Mouse (Mus musculus): ENCODE results near the gene Grin2a. TPM values are rescaled to one million over a fixed set of nuclear protein-coding genes. Genes with fewer than 3 reads are reported as not detected.

The Grin2a gene
- polyA plus RNA-seq, 1 experiment from 2014 or later, result 2.9 TPM

- H3K9ac ChIP-seq, result no peak overlapping the region
- H3K4me2 ChIP-seq (replicated peaks), result no peak overlapping the region
- WGBS, result 80% methylated on average over 7 of the region's 7 CpGs
- no peak overlapping the region for H3K4me3 ChIP-seq
- no peaks in the 10 kb centered on the region for H3K4me1 ChIP-seq
- no peaks in the 10 kb centered on the region for H3K36me3 ChIP-seq
- H3K27ac ChIP-seq, result no peak overlapping the region
- H3K27me3 ChIP-seq, result no peaks in the 10 kb centered on the region
- ATAC-seq (ENCODE audit: low FRiP score), result no peak
- no peaks in the 10 kb centered on the region for H3K9me3 ChIP-seq (replicated peaks)
Measured at GRCm38 (mm10) chr16:9725578-9726113, 269.7 kb downstream of the Grin2a start.

GRCm38 (mm10) chr16:9711398-9711797 is 284.0 kb downstream of the Grin2a start:
- H3K9me3 ChIP-seq (replicated peaks), result no peaks in the 10 kb centered on the region; the same call in 1 of the 2 replicates
- H3K27me3 ChIP-seq, result no peaks in the 10 kb centered on the region
- H3K36me3 ChIP-seq, result no peaks in the 10 kb centered on the region
- H3K9ac ChIP-seq, result no peak overlapping the region
- 88% methylated on average over 2 of the region's 2 CpGs for WGBS
- no peak overlapping the region for H3K27ac ChIP-seq
- no peaks in the 10 kb centered on the region for H3K4me1 ChIP-seq
- no peak overlapping the region for H3K4me2 ChIP-seq (replicated peaks)
- no peak overlapping the region for H3K4me3 ChIP-seq
- ATAC-seq (ENCODE audit: low FRiP score), result no peak

GRCm38 (mm10) chr16:9709921-9710320 is 285.4 kb downstream of the Grin2a start:
- 73% methylated on average over 2 of the region's 2 CpGs for WGBS
- no peak for ATAC-seq (ENCODE audit: low FRiP score)

GRCm38 (mm10) chr16:9697141-9697540 is 298.2 kb downstream of the Grin2a start:
- H3K27me3 ChIP-seq, result no peaks in the 10 kb centered on the region
- no peaks in the 10 kb centered on the region for H3K9me3 ChIP-seq (replicated peaks)
- H3K4me2 ChIP-seq (replicated peaks), result no peak overlapping the region
- no peaks in the 10 kb centered on the region for H3K36me3 ChIP-seq
- no peaks in the 10 kb centered on the region for H3K4me1 ChIP-seq
- 76% methylated on average over 2 of the region's 2 CpGs for WGBS
- H3K4me3 ChIP-seq, result no peak overlapping the region
- no peak overlapping the region for H3K9ac ChIP-seq
- no peak overlapping the region for H3K27ac ChIP-seq
- ATAC-seq (ENCODE audit: low FRiP score), result no peak

More at GRCm38 (mm10) chr16:9709921-9710320, 285.4 kb downstream of the Grin2a start:
- Histone ChIP-seq H3K36me3 (no peaks in the 10 kb centered on the region), H3K4me3 (no peak overlapping the region), H3K9me3 (replicated peaks) (no peaks in the 10 kb centered on the region; the same call in 1 of the 2 replicates), H3K27me3 (no peaks in the 10 kb centered on the region), H3K4me1 (no peaks in the 10 kb centered on the region), H3K4me2 (replicated peaks) (no peak overlapping the region), H3K27ac (no peak overlapping the region), H3K9ac (no peak overlapping the region)

DNA sequence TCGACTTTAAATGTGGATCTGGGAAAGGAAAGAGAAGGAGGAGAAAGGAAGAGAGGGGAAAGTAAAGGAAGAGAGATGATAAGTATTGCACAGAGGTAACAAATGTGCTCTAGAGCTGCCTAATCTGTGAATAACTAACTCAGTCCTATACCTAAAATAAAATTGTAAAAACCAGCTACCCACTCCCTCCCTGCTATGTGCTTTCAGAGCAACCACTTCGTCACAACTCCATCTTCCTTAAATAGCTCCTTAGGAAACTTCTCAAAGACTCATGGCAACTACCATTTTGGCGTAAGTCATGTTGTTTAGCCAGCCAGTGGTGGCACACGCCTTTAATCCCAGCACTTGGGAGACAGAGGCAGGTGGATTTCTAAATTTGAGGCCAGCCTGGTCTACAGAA is 301.3 kb downstream of the Grin2a start:
- H3K4me2 ChIP-seq (replicated peaks), result no peak overlapping the region
- no peaks in the 10 kb centered on the region for H3K4me1 ChIP-seq
- no peaks in the 10 kb centered on the region for H3K36me3 ChIP-seq
- 89% methylated on average over 4 of the region's 4 CpGs for WGBS
- H3K9me3 ChIP-seq (replicated peaks), result no peaks in the 10 kb centered on the region
- no peak for ATAC-seq (ENCODE audit: low FRiP score)
- no peaks in the 10 kb centered on the region for H3K27me3 ChIP-seq
- no peak overlapping the region for H3K27ac ChIP-seq
- H3K4me3 ChIP-seq, result no peak overlapping the region
- no peak overlapping the region for H3K9ac ChIP-seq

DNA sequence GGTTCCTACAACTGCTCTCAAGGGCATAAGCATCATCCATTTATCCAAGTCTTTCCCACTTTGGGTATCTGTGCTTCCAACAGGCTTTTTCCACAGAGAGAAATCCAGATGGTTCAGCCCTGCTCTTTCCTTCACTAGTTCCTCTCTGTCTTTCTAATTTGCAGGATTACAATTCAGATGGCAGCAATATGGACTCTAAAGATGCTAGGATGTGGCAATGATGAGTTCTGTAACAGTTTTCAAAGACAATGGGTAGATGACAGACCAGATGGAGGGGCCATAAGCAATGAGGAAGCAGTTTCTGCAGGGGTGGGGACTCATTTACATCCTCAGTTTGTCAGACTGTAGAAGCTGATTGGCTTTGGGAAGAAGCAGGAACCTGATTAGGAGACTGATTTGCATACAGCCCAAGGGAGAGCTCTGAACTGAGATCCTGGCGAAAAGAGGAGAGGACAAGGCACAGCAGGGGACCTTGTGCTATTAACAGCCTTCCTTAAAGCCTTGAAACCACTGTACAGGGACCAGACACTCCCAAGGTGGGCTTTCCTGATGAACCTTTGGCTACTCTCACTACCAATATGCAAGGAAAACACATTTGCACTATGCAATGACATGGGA is 306.7 kb downstream of the Grin2a start:
- Histone ChIP-seq H3K4me1 (no peaks in the 10 kb centered on the region), H3K27me3 (no peaks in the 10 kb centered on the region), H3K27ac (no peak overlapping the region), H3K36me3 (no peaks in the 10 kb centered on the region), H3K9ac (no peak overlapping the region), H3K4me3 (no peak overlapping the region), H3K4me2 (replicated peaks) (no peak overlapping the region), H3K9me3 (replicated peaks) (no peaks in the 10 kb centered on the region)
- ATAC-seq (ENCODE audit: low FRiP score), result no peak
- 6% methylated on average over 1 of the region's 1 CpGs for WGBS

DNA sequence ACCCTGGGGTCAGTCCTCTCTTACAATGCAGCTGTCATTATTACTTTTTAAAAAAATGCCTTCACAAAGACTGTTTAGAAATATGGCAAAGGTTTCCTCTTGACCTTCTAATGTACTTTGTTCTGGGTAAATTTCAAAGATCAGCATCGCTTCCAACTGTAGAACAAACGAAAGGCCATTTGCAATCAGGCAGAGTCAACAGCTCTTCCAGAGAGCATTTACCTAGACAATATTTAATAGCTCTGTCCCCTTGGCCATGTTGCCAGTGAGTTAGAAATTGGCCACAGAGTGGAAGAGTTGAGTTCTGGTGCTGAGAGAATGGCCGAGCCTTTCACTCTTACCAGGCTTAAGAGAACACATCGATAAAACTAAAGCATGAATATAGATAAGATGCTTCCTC is 314.8 kb downstream of the Grin2a start:
- ATAC-seq (ENCODE audit: low FRiP score), result no peak
- H3K36me3 ChIP-seq, result no peaks in the 10 kb centered on the region
- peaks cover 5% of the 10 kb centered on the region for H3K4me1 ChIP-seq
- H3K4me3 ChIP-seq, result no peak overlapping the region
- H3K9me3 ChIP-seq (replicated peaks), result no peaks in the 10 kb centered on the region
- no peak overlapping the region for H3K4me2 ChIP-seq (replicated peaks)
- no peaks in the 10 kb centered on the region for H3K27me3 ChIP-seq
- no peak overlapping the region for H3K27ac ChIP-seq
- 84% methylated on average over 4 of the region's 4 CpGs for WGBS
- no peak overlapping the region for H3K9ac ChIP-seq

- no peak for ATAC-seq (ENCODE audit: low FRiP score)
- H3K27ac ChIP-seq, result no peak overlapping the region
Measured at GRCm38 (mm10) chr16:9679994-9680393, 315.4 kb downstream of the Grin2a start.

GRCm38 (mm10) chr16:9678750-9679149 is 316.6 kb downstream of the Grin2a start:
- H3K36me3 ChIP-seq, result no peaks in the 10 kb centered on the region
- H3K4me1 ChIP-seq, result peaks cover 5% of the 10 kb centered on the region
- H3K9ac ChIP-seq, result no peak overlapping the region
- ATAC-seq (ENCODE audit: low FRiP score), result no peak
- no peaks in the 10 kb centered on the region for H3K9me3 ChIP-seq (replicated peaks)
- no peak overlapping the region for H3K4me2 ChIP-seq (replicated peaks)
- H3K27me3 ChIP-seq, result no peaks in the 10 kb centered on the region
- H3K27ac ChIP-seq, result no peak overlapping the region
- WGBS, result 63% methylated on average over 7 of the region's 7 CpGs
- no peak overlapping the region for H3K4me3 ChIP-seq

More at GRCm38 (mm10) chr16:9679994-9680393, 315.4 kb downstream of the Grin2a start:
- no peak overlapping the region for H3K4me2 ChIP-seq (replicated peaks)
- 53% methylated on average over 5 of the region's 5 CpGs for WGBS
- H3K4me3 ChIP-seq, result no peak overlapping the region
- H3K36me3 ChIP-seq, result no peaks in the 10 kb centered on the region
- peaks cover 5% of the 10 kb centered on the region for H3K4me1 ChIP-seq
- H3K9me3 ChIP-seq (replicated peaks), result no peaks in the 10 kb centered on the region
- H3K27me3 ChIP-seq, result no peaks in the 10 kb centered on the region
- no peak overlapping the region for H3K9ac ChIP-seq

DNA sequence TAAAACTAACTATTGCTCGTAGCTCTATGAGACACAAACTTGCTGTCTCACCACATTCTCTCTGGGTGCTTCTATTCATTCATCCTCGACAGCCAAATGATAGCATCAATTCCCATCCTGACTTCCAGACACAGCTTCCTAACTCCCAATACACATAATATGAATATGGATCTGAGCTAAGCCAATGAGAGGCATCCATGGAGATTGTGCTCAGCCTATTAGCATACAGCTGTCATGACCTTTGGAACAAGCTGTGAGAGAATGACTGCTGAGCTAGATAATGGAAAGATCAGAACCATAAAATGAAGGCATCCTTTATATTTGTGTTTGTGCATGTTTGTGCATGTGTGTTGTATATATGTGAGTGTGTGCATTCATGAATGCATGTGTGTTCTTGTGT is 323.0 kb downstream of the Grin2a start:
- Histone ChIP-seq H3K4me3 (no peak overlapping the region), H3K9ac (no peak overlapping the region), H3K9me3 (replicated peaks) (no peaks in the 10 kb centered on the region), H3K4me2 (replicated peaks) (no peak overlapping the region), H3K36me3 (no peaks in the 10 kb centered on the region), H3K4me1 (peaks cover 4% of the 10 kb centered on the region), H3K27me3 (no peaks in the 10 kb centered on the region), H3K27ac (peak overlapping the region; percentile 5; the same call in 1 of the 2 replicates)
- 37% methylated on average over 2 of the region's 2 CpGs for WGBS
- ATAC-seq (ENCODE audit: low FRiP score), result peak; percentile 89

DNA sequence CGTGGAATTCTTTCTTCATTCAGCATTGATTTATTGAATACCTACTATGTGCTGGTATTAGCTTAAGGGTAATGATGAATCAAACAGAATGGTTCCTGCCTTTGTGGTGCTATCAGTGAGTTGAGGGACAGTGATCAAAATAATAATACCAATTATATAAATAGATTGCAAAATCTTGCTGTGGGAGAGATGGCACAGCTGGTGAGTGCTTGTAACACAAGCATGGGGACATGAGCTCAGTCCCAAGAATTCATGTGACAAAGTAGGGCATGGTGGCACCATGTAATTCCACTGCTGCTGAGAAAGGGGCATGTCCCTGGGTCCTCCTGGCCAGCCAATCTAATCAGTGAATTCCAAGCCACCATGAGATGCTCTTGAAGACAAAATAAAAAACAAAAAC is 324.1 kb downstream of the Grin2a start:
- H3K27me3 ChIP-seq, result no peaks in the 10 kb centered on the region
- no peak overlapping the region for H3K9ac ChIP-seq
- H3K4me2 ChIP-seq (replicated peaks), result no peak overlapping the region
- no peak for ATAC-seq (ENCODE audit: low FRiP score)
- H3K27ac ChIP-seq, result no peak overlapping the region
- 94% methylated on average over 1 of the region's 1 CpGs for WGBS
- no peaks in the 10 kb centered on the region for H3K9me3 ChIP-seq (replicated peaks)
- no peaks in the 10 kb centered on the region for H3K36me3 ChIP-seq
- peaks cover 4% of the 10 kb centered on the region for H3K4me1 ChIP-seq
- H3K4me3 ChIP-seq, result no peak overlapping the region

DNA sequence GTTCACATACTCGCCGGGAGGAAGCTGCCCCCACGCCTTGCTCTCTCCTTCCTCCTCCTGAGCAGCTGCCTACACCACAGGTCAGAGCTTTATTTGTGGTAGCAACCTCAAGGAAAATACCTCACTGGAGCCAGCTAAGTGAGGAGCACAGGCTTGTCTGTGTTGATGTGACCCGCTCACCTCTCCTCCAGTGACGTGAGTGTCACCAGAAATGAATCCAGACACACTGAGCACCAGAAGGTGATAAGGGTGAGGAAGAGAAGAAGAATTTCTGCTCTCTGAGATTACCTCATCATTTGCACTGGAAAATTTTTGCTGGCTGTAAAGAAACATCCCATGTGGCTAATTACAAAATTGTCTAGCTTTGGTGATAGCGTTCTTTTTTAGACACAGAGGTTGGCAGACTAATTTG is 324.6 kb downstream of the Grin2a start:
- 67% methylated on average over 6 of the region's 6 CpGs for WGBS

GRCm38 (mm10) chr16:9665896-9666295 is 329.5 kb downstream of the Grin2a start:
- Histone ChIP-seq H3K27ac (no peak overlapping the region), H3K9me3 (replicated peaks) (no peaks in the 10 kb centered on the region), H3K4me2 (replicated peaks) (no peak overlapping the region), H3K9ac (no peak overlapping the region), H3K27me3 (no peaks in the 10 kb centered on the region), H3K36me3 (no peaks in the 10 kb centered on the region), H3K4me3 (no peak overlapping the region), H3K4me1 (no peaks in the 10 kb centered on the region)
- ATAC-seq (ENCODE audit: low FRiP score), result no peak
- WGBS, result 99% methylated on average over 4 of the region's 4 CpGs

More for the DNA sequence above, 324.6 kb downstream of the Grin2a start:
- Histone ChIP-seq H3K27me3 (no peaks in the 10 kb centered on the region), H3K4me1 (peaks cover 4% of the 10 kb centered on the region), H3K36me3 (no peaks in the 10 kb centered on the region), H3K27ac (0 out of 2 replicates have a peak overlapping the region, but pooled peaks have one; percentile 23), H3K4me2 (replicated peaks) (no peak overlapping the region), H3K9ac (no peak overlapping the region), H3K9me3 (replicated peaks) (no peaks in the 10 kb centered on the region), H3K4me3 (no peak overlapping the region)
- no peak for ATAC-seq (ENCODE audit: low FRiP score)
